Mouse (Mus musculus) heart, embryonic 14.5 days (tissue): ENCODE data around the gene Abhd5. TPM values are rescaled to one million over a fixed set of nuclear protein-coding genes. Genes with fewer than 3 reads are reported as not detected.

Experiments used
- ATAC-seq: fragments of 200-750 bp; cut with Nextera tagmentation; 2 replicates; pipeline ENCODE4 v1.8.0; 2017; ENCODE audit warnings: low read depth, moderate TSS enrichment; ENCODE audit not compliant: insufficient number of reproducible peaks, insufficient read depth, low FRiP score
- H3K27ac ChIP-seq, 2 experiments: fragments of 200-500 bp in 1 of 2; fragments of 300-500 bp in 1 of 2; sonication (generic) in 1 of 2; replicated peaks in 1 of 2; 2 replicates each; pipeline ENCODE4 v1.5.1; 2012 to 2014; ENCODE audit warnings: low read depth in 2 of 2, low read length in 2 of 2, control low read depth in 1 of 2, mild to moderate bottlenecking in 1 of 2, mixed read lengths in 1 of 2; ENCODE audit not compliant: control insufficient read depth in 1 of 2, insufficient read depth in 1 of 2
- H3K27me3 ChIP-seq: fragments of 300-500 bp; sonication (generic); 2 replicates; pipeline ENCODE4 v1.6.1; 2014; ENCODE audit warnings: mild to moderate bottlenecking, low read length, control low read depth; ENCODE audit not compliant: control insufficient read depth, insufficient read depth
- H3K36me3 ChIP-seq: fragments of 300-500 bp; sonication (generic); 2 replicates; pipeline ENCODE4 v1.6.1; 2014; ENCODE audit warnings: mild to moderate bottlenecking, control low read depth, low read length, mixed read lengths; ENCODE audit not compliant: control insufficient read depth, insufficient read depth
- H3K4me1 ChIP-seq, 2 experiments: fragments of 200-500 bp in 1 of 2; fragments of 300-500 bp in 1 of 2; sonication (generic) in 1 of 2; 2 replicates each; pipeline ENCODE4 v1.6.1; 2012 to 2014; ENCODE audit warnings: low read length in 2 of 2, control low read depth in 1 of 2, mixed read lengths in 1 of 2; ENCODE audit not compliant: control insufficient read depth in 2 of 2, insufficient read depth in 2 of 2
- H3K4me2 ChIP-seq: fragments of 300-500 bp; sonication (generic); 2 replicates; pipeline ENCODE4 v1.6.1; 2014; ENCODE audit warnings: mild to moderate bottlenecking, low read length
- H3K4me3 ChIP-seq, 2 experiments: fragments of 200-500 bp in 1 of 2; fragments of 300-500 bp in 1 of 2; sonication (generic) in 1 of 2; 2 replicates each; pipeline ENCODE4 v1.5.1; 2012 to 2014; ENCODE audit warnings: low read length in 2 of 2, mild to moderate bottlenecking in 2 of 2, control low read depth in 1 of 2, low read depth in 1 of 2, moderate library complexity in 1 of 2; ENCODE audit not compliant: control insufficient read depth in 1 of 2, insufficient read depth in 1 of 2
- H3K9ac ChIP-seq: fragments of 300-500 bp; sonication (generic); 2 replicates; pipeline ENCODE4 v1.6.1; 2014; ENCODE audit warnings: mild to moderate bottlenecking, low read length
- H3K9me3 ChIP-seq: fragments of 300-500 bp; sonication (generic); 2 replicates; pipeline ENCODE4 v1.6.1; 2016; ENCODE audit warnings: low read length, control low read depth; ENCODE audit not compliant: control insufficient read depth
- WGBS: fragments of 180-500 bp; shearing (Covaris S2); extraction: QIAGEN DNeasy Blood & Tissue Kit; methylation state at CpG from one replicate; pipeline ENCODE4 v1.1.7; 2014; 5-methylcytosine and 5-hydroxymethylcytosine counted together
- polyA plus RNA-seq: library from polyadenylated mRNA; unstranded; fragments of >200 nt; fragmentation: Nextera tagmentation; extraction: Ambion mirVana; gene quantifications from 2 replicates; pipeline ENCODE4 v1.2.1, GENCODE M21; 2014

Gene Abhd5
- polyA plus RNA-seq, 1 experiment from 2014 or later: 21.6 TPM

DNA sequence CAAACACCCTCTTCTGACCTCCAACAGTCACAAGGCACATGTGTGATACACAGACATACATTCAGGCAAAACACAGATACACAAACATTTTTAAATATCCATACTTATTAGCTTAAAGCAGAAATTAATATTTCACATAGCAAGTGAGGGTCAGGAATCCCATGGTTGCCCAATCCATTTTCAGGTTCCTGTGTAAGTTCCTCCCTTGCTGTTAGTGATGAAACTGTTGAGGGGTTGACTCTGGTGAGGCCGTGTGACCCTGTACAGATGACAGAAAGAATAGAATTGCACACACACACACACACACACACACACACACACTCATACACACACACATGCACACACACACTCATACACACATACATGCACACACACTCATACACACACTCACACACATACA, 63.2 kb downstream of the Abhd5 start:
- 72% methylated on average over 1 of the region's 1 CpGs for WGBS
- no peak for ATAC-seq
- H3K27me3 ChIP-seq: no peaks in the 10 kb centered on the region
- H3K9me3 ChIP-seq: 0 out of 2 replicates have a peak, but pooled peaks cover 2% of the 10 kb centered on the region
- no peak overlapping the region for H3K4me2 ChIP-seq
- no peaks in the 10 kb centered on the region for H3K4me1 ChIP-seq
- no peaks in the 10 kb centered on the region for H3K36me3 ChIP-seq
- H3K9ac ChIP-seq: no peak overlapping the region
- no peak overlapping the region for H3K4me3 ChIP-seq
- no peak overlapping the region for H3K27ac ChIP-seq

DNA sequence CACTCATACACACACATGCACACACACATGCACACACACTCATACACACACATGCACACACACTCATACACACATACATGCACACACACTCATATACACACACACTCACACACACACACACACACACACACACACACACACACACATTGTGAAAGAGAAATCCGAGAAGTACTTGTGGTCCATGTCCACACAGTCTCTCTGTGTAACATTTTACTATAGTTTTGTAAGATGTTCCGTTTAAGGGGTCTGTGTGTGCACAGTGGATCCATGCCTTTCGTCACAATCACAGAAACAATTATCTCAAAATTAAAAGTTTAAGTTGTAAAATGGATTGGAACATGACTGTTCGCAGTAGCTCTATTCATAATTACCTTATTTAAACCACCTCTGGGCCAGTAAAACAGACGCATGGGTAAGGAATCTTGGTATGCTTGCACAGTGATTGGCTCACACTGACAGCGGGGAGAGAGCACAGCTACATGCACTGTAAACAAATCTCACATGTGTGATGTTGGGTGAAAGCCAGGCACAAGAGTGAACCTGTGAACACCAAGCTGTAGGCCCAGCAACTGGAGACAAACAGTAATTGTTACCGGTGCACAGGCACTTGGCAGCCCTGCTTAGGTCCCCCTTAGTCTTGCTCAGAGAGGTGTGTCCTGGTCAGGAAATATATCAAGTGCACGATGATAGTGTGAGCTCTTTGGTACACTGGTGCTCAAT, 63.8 kb downstream of the Abhd5 start:
- H3K36me3 ChIP-seq: no peaks in the 10 kb centered on the region
- H3K4me3 ChIP-seq: no peak overlapping the region
- H3K27ac ChIP-seq: no peak overlapping the region
- no peak overlapping the region for H3K4me2 ChIP-seq
- peaks cover 2% of the 10 kb centered on the region; the same call in 1 of the 2 replicates for H3K27me3 ChIP-seq
- H3K9me3 ChIP-seq: 0 out of 2 replicates have a peak, but pooled peaks cover 2% of the 10 kb centered on the region
- H3K9ac ChIP-seq: no peak overlapping the region
- WGBS: 72% methylated on average over 8 of the region's 8 CpGs
- no peak for ATAC-seq
- no peaks in the 10 kb centered on the region for H3K4me1 ChIP-seq

DNA sequence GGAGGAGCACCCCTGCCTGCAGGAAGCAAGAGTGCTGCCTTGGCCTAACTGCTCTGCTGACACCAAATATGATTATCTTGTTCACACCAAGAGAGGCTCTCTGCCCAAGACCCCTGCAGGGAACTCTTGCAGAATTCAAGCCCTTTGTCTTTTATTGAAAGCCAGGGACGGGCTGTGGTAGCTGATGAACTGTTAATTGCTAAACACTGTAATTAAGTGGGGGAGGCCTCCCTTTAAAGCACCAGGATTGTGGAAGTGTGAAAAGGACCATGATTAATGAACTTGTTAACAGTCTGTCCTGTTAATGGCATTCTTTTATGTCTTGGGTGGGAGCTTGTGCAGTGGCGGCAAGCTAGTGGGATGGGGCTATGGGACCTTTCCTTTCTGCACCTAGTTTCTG, 65.2 kb downstream of the Abhd5 start:
- Histone ChIP-seq H3K4me2 (no peak overlapping the region), H3K27ac (no peak overlapping the region), H3K36me3 (no peaks in the 10 kb centered on the region), H3K4me1 (no peaks in the 10 kb centered on the region), H3K27me3 (peaks cover 9% of the 10 kb centered on the region), H3K4me3 (no peak overlapping the region), H3K9ac (no peak overlapping the region), H3K9me3 (0 out of 2 replicates have a peak, but pooled peaks cover 2% of the 10 kb centered on the region)
- 50% methylated on average over 2 of the region's 2 CpGs for WGBS
- ATAC-seq: no peak

DNA sequence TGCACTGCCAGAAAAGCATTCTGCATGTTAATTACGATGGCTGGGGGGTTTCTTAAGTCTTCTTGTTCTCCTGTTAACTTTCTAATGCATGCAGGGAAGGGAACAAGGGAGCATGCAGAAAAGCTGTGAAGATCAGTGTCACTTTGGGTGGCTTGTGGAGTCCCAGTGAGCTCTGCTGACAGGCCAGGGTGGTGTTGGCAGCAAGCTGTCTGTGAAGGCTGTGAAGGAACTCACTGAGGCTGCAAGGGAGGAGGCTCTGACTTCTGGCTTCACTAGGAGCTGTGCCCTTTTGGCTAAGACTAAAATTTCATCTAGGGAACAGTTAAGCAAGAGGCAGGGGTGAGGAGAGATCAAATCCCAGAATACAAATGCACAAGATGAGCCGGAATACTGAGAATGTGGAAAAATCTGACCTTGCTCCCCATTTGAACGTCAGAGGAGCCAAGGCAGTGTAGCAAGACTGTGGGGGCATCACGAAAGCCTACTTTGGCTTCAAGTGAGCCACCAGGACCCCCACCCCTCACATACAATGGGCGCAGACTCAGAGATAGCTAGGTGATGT, 68.9 kb downstream of the Abhd5 start:
- no peak overlapping the region for H3K27ac ChIP-seq
- H3K4me1 ChIP-seq: no peaks in the 10 kb centered on the region
- ATAC-seq: no peak
- no peaks in the 10 kb centered on the region for H3K36me3 ChIP-seq
- peaks cover 14% of the 10 kb centered on the region for H3K27me3 ChIP-seq
- H3K9ac ChIP-seq: no peak overlapping the region
- WGBS: 65% methylated on average over 5 of the region's 5 CpGs
- H3K9me3 ChIP-seq: 0 out of 2 replicates have a peak, but pooled peaks cover 2% of the 10 kb centered on the region
- H3K4me3 ChIP-seq: no peak overlapping the region
- no peak overlapping the region for H3K4me2 ChIP-seq

DNA sequence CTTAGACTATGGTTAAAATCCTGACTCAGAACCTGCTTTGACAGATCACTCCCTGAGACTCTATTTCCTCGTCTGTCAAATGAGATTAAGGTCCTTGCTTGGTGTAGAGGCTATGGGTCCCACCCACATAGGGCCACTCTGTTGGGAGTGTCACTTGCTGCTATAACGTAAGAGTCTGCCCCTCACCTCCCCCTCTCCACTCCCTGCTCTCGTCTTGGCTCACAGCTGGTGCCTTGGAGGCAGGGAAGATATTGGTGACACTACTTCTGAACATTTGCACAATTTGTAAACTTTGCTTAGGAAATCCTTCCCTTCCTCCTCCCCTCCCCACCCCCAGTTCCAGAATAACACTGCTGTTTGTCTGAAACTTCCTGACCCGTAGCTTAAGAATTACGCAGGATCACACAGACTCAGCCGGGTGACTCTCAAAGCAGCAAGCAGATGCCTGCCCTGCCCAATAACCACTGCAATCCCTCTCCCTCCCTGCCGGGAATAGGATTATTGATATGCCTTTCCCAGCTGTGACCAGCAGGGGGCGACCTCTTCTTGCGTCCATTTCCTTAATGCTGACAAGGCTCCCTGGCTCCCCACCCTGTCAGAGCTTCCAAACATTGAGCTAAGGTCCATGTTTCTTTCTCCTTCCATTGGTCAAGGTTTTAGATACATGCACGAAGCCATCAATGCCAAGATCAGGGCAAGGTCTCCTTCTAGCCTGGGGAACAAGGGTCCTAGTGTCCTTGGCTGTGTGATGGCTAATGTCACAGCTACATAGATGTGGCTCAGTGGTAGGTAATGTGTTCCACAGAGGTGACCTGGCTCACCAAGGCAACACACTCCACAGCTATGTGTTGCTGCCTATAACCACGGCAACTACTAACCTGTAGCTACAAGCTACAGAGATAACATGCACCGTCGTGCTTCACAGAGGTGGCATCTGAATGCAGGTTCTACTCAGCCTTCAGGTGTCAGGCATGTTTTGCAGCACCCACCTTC, 69.7 kb downstream of the Abhd5 start:
- H3K4me2 ChIP-seq: no peak overlapping the region
- no peak overlapping the region for H3K27ac ChIP-seq
- H3K4me3 ChIP-seq: no peak overlapping the region
- H3K36me3 ChIP-seq: no peaks in the 10 kb centered on the region
- H3K4me1 ChIP-seq: no peaks in the 10 kb centered on the region
- ATAC-seq: no peak
- H3K27me3 ChIP-seq: peaks cover 14% of the 10 kb centered on the region
- WGBS: 22% methylated on average over 13 of the region's 13 CpGs
- 0 out of 2 replicates have a peak, but pooled peaks cover 2% of the 10 kb centered on the region for H3K9me3 ChIP-seq
- no peak overlapping the region for H3K9ac ChIP-seq

DNA sequence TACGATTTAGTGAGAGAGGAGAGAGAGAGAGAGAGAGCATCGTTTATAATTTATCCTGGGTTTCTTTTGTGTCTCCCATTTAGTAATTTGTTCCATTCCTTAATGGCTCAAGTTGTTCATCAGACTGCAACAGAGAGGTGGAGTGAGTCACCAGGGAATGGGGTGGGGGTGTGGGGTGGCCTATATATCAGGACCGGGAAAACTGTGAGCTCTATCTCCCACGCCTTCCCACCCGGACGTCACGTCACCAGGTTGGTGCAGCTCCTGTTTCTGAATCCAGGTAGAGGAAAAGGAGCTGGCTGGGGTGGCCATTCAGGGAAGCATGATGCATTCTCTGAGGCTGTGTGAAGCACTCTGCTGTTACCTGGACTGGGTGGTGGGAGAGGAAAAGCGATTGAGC, 70.5 kb downstream of the Abhd5 start:
- ATAC-seq: no peak
- Histone ChIP-seq H3K36me3 (no peaks in the 10 kb centered on the region), H3K4me2 (no peak overlapping the region), H3K9ac (no peak overlapping the region), H3K27me3 (peaks cover 14% of the 10 kb centered on the region), H3K27ac (no peak overlapping the region), H3K9me3 (0 out of 2 replicates have a peak, but pooled peaks cover 2% of the 10 kb centered on the region), H3K4me3 (no peak overlapping the region), H3K4me1 (no peaks in the 10 kb centered on the region)
- WGBS: 65% methylated on average over 8 of the region's 8 CpGs

DNA sequence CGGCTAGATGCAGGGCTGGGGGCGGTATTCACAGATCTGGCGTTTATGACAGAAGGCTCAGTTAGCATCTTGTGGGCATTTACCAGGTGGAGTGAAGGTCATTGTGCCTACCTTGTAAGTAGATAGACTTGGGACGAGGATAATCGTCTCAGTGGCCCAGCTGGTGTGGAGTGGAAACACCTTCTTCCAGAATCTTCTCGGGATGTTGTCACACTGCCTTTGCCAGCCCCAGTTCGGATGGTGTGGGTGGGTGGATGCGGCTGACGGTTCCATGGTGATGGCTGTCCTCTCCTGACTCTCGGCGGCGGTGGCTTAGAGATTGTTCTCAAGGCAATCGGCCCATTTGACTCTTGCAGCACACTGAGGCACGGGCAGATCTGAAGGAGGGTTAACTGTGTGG, 71.3 kb downstream of the Abhd5 start:
- Histone ChIP-seq H3K4me2 (no peak overlapping the region), H3K27me3 (peaks cover 14% of the 10 kb centered on the region), H3K9me3 (0 out of 2 replicates have a peak, but pooled peaks cover 2% of the 10 kb centered on the region), H3K27ac (no peak overlapping the region), H3K4me3 (no peak overlapping the region), H3K36me3 (no peaks in the 10 kb centered on the region), H3K9ac (no peak overlapping the region), H3K4me1 (no peaks in the 10 kb centered on the region)
- 80% methylated on average over 14 of the region's 14 CpGs for WGBS
- no peak for ATAC-seq
